Mouse (Mus musculus) CD4-positive, CD25-positive, alpha-beta regulatory T cell, adult 4 months (primary cell): ENCODE measurements around the gene Ptpdc1. TPM values are rescaled to one million over a fixed set of nuclear protein-coding genes. Genes with fewer than 3 reads are reported as not detected.

ENCODE experiments used
- ATAC-seq: one replicate; pipeline ENCODE4 v1.8.0; 2017
- polyA plus RNA-seq, 2 experiments: library from polyadenylated mRNA; unstranded; fragments of 100-300 nt; shearing (Covaris generic); gene quantifications; one replicate each; pipeline ENCODE4 v1.2.1; 2017

Gene Ptpdc1
- 1 to 10 TPM in 1 of 2 experiments, under 1 TPM in 1; 0.79 to 1.6 TPM for polyA plus RNA-seq

DNA sequence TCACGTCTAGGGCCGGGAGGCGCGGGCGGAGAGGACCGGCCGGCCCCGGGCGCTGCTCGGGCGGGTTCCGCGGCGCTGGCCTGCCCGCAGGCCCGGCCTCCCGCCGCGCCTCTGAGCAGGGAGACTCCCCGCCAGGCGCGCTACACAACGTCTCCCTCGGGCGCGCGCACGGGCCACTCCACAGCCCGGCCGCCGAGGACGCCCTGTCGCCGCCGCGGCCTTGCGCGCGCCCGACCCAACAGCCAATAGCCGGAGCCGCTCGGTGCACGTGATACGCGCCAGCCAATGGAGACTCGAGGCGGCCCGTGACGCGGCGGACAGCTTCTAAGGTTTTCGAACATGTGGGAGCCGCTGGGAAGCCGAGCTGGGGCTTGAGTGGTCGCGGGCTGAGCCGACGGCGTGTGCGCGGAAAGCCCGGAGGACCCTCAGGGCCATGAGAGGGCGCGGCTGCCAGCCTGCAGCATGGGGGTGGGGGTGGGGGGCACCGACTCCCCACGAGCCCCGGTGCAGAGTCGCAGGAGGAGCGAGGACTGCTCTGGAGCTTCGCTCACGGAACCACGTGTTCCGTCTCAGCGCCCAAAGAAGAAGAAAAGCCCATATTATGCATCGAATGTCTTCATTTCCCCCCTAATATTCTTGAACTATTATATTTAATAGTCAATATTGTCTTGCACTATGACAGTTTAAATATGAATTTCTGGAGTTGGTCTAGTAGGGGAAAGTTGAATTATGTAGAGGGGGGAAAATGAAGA is at the start of gene Ptpdc1:
TSS of gene Ptpdc1 (minus strand) at position 232 of the 752 bp plus-strand sequence.
- ATAC-seq, result peak; percentile 99

DNA sequence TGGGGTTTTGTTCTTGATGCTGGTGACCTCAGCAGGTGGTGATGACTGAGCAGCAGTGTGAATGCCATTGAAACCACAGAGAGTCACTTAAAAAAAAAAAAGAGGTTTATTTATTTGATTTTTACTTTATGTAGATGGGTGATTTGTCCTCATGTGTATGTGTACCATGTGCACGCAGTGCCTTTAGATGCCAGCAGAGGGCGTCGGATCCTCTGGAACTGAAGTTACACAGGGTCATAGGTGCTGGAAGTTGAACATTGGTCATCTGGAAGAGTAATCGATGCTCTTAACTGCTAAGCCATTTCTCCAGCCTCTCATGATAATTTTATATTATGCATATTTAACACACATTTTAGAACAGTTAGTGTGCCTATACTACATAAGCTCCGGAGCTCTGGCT is 49.1 kb upstream of the Ptpdc1 start:
- ATAC-seq, result no peak

DNA sequence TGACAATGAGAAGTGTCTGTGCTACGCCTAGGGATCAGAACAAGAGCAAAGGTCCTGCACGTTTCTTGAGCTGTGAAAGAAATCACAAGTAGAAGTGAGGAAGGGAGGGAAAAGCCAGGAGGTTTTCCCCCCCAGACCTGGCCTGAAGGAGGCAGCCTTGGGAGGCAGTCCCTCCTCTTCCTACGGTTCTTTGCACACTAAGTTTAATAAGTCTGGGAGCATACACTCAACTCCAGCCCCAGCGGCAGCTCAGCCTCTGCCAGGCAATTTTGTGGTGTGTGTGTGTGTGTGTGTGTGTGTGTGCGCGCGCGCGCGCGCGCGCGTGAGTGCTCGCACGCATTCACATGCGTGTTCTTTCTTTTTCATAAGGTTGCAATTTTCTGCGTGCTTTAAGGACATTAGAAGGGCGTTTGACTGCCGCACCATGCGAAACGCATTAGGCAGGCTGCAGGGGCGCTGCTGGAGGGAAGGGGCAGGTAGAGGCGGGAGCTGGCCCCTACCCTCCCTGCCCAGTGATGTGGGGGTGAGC is 46.9 kb upstream of the Ptpdc1 start:
- ATAC-seq, result no peak

DNA sequence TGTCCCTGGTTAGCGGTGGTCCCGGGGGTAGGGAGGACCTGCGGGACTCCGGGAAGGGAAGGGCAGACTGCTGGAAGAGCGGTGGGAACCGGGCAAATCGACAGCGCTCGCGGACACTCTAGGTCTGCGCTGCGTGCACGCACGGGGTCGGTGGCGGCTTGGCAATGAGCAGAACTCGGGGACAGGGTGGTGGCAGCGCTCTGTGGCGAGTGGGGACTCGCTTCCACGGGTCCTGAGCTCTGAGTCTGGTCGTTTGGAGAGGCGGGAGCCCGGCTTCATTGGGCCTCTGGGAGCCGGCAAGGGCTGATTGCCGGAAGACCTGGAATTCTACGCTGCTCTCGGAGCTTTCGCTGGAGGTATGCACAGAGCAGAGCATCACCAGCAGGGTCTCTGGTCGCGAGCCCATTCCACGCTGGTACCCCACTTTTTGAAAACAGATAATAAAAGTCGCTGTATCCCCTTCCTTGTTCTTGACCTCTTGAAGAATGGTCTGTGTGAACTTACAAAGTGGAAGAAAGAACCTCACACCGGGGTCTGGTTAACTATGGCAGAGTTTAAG is 43.6 kb upstream of the Ptpdc1 start:
- no peak for ATAC-seq

DNA sequence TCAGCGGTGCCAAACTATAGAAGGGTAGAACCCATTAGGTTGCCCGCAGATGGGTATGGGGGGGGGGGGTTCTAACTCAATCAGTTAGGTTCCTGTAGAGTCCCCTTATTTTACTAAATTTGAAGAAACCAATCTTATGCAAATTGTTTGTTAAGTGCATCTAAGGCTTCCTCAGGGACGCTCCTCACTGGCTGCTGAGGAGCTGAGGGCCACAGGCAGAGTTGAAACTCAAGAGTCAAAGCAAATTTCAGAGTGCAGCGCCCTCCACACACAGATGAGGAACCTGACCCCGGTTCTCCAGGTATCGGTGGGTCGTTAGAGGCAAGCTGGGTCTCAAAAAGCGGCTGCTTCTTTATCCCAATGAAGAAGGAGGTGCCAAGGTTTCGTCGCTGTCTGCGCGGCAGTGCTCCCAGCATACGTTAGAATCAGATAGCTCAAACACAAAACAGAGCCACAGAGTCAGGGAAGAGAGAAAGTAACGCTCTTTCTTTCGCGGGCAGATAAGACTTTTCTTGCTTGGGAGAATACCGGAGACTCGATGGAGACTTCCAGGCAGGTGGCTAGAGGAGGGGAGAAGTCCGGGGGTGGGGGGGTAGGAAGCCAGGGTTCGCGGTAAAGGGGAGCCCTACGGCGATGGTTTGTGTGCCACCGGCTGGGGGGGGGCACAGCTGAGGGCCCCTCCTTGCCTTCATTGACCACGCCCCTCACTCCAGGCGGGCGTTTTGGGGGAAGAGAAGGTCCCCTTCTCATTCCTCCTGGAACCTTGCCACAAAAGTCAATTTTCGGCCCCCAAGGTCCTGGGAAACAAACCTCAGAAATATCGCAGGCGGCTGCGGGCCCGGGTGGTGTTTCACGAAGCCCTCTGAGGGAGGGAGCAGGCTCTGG is 42.9 kb upstream of the Ptpdc1 start:
- no peak for ATAC-seq

DNA sequence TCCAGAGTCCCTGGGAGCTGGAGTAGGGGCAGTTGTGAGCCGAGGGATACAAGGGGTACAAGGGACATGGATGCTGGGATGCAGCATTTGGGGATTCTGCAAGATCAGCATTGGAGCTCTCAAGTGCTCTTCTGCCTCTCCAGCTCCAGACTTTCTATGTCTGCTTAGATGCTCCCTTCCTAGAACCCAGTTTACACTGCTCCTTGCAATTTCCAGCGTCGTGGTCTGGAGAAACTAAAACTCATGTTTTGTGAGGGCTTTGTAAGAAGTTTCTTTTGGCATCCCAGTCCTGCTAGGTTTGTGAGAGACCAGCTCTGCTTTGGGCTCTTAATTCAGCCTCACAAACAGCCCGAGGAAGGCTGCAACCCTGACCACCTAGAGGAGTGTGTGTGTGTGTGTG is 42.0 kb upstream of the Ptpdc1 start:
- ATAC-seq, result no peak

DNA sequence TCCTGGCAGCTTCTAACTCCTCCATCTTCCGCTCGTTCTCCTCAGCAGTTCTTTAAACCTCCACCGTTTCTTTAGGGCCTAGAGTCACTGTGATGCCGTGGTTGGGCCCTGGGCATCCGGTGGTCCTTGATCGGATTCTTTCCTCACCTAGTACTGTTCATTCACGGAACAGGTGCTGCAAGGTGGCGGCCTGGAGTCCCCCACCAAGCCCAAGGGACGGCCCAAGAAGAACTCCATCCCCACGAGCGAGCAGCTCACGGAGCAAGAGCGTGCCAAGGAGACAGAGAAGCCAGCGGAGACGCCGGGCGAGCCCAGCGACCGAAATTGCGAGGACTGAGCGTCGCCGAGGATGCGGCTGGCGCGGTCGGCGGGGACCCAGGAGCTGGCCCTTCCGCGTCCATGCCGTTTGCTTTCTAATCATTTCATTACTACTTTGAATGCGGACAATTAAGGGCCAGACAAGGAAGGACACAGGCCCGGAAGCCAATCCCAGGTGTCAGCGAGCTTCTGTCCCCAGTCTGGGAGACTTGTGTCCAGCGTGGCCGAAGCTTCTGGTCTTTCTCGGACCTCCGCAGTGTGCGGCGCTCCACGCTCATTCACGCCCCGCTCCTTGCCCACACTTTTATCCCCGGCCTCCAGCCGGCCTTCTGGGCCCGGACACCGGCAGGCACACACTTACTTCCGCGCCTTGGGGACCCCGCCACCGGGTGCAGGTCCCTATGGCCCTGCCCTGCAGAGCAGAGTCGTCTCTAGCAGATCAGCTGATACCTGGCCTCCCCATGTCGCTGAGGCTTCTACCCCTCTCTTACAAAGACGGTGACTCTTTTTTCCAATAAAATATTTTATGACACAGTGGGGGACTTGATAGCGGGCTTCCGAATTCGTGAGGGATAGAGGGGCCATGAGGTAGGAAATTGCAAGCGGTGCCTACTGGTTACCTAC is 40.5 kb upstream of the Ptpdc1 start:
- no peak for ATAC-seq

DNA sequence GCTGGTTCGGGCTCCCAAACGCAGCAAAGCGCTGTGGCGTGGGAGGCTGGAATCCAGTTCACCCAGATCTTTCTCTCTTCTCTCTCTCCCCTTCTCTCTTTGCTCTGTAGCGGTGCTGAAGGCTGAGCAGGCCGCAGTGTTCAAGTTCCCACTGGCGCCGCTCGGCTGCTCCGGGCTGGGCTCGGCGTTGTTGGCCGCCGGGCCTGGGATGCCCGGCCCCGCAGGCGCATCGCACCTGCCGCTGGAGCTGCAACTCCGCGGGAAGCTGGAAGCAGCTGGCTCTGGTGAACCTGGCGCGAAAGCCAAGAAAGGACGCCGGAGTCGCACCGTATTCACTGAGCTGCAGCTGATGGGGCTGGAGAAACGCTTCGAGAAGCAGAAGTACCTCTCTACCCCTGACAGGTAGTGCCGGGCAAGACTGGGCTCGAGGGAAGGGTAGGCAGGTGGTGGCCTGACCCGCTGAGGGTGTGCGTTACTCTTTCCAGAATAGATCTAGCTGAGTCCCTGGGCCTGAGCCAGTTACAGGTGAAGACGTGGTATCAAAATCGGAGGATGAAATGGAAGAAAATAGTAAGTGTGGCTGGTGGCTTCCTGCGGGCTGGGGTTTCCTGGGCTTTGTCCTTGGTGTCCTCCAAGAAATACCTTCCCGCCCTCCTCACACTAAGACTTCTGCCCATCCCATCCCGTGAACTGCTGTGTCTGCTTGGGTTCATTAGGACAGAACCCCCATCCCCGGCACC is 39.6 kb upstream of the Ptpdc1 start:
- no peak for ATAC-seq

DNA sequence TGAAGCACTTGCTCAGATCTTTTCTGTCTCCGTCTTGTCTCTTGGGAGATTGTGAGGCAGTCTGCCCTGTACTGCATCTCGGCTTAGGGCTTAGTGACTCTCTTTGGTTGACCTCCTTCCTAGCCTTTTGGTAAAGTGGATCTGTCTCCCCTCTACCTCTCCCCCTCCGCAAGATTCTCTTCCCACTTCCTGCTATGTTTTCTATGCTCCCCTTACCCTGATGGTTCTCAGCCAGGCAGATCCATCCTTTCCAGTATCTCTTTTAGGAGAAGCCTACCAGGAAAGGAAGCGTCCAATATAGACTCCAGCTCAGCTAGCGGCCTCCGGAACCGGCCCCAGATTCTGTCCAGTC is 38.5 kb upstream of the Ptpdc1 start:
- ATAC-seq, result no peak

DNA sequence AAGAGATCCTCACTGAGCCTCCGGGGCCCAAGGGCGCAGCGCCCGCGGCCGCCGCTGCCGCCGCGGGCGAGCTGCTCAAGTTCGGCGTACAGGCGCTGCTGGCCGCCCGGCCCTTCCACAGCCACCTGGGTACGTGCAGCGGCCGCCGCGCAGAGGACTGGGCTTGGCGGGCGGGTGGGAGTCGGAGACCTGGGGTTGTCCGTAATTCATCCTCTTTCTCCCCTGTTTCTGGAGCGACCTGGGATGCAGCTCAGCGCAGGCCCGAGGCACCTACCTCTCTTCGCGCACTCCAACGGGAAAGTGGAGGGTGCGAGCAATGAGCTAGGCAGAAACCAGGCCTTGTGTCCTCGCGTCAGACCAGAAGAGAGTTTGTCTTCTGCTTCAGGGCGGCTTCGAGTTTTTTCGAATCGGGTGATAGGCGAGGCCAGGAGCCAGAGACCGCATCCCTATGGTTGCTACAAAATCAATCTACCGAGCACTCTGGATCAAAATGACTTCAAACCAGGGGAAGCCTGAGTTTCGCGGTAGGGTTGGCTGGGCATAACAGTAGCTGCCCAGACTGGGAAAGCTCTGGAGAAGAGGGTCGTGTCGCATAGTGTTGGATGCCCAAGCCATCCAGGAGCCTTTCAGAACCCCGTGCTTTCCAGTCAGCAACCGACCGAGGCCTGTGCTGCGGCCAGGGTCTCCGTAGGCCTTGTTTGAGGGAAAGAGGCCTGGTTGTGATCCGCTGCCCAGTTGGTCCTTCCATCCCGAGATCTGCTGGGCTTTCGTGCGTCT is 37.9 kb upstream of the Ptpdc1 start:
- no peak for ATAC-seq

DNA sequence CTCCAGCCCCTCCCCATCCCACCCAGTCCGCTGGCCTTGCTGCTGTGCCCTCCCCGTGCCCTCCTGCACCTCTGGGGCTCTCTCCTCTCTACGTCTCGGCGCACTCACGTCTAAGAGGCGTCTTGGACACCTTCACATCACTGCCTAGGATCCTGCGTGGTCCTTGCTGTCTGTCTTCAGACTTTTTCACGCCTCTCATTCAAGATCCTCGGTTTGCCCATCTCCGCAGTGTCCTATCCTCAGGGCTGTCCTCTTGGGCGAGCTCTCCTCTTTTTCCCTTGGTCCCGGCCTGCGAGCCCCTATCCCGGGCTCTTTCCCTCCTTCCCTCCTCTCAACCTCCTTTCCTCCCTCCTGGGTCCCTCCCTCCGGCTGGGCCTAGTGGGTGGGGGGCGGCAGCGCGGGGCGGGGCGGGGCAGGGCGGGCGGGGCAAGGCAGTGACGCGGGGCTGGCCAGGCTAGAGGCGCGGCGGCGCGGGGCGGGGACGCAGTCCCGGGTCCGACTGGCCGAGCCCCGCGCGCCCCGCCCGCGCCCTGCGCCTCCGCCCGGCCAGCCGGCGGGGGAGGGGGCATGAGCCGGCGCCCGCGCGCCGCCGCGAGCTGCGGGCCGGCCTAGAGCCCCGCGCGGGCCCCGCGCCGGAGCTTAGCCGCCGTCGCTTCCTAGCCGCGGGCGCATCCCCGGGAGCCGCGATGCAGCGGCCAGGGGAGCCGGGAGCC is 37.1 kb upstream of the Ptpdc1 start, which contains the start of gene Barx1:
TSS of gene Barx1 (plus strand) at position 568 of the 713 bp plus-strand sequence.
- no peak for ATAC-seq

DNA sequence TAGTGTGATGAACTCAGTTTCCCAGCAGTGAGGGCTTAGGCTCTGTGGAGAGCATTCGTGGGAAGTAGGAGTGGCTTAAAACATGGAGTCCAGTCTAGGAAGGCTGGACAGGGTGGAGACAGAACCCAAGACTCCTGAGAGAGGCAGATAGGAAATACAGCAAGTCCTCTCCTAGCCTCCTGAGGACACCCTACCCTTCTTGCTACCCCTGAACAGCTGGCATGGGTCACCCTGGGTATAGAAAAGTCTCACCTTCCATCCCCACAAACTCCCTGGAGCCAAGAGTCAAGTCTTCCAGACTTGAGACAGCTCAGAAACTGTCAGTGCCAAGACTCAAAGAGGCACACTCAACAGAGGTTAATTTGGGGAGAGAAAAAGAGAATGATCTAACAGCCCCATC is 36.1 kb upstream of the Ptpdc1 start:
- no peak for ATAC-seq

DNA sequence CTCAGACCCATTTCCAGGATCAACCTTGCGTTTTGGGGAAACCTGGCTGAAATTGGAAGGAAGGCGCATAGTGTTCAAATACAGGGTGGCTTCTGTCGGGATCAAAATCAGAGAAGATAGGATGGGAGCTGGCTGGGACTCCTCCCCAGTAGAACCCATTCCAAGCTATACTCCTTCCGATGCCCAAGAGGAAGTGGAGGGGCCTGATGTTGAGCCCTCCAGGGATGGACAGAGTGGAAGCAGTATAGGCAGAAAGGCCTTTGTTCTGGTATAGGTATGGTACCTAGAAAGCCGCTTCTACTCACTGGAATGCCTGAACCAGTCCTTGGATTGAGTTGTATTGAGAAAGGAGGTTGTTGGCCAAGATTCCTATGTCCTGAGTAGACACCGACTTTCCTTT is 35.3 kb upstream of the Ptpdc1 start:
- no peak for ATAC-seq

DNA sequence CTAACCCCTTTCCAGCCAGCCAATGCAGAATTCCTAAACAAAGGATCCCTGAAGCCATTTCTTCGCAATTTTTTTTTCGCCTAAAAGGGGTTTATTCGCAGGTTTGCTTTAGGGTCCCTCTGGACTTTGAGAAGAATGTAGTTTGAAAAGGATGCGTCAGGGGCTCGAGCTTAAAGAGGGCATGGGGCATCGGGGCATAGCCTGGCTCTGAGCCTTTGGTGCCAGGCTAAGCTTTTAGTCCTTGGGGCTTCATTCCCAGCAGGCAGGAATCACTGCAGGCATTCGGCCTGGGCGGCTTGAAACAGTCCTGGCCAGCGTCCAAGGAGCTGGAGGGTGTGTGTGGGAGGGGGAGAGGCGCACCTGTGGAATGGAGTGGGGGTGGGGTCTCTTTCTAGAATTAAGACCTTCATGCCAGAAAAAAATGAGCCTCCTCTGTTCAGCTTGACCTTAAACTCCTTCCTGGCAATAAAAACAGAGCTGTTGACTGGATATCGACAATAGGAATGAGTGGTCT is 34.8 kb upstream of the Ptpdc1 start:
- no peak for ATAC-seq

DNA sequence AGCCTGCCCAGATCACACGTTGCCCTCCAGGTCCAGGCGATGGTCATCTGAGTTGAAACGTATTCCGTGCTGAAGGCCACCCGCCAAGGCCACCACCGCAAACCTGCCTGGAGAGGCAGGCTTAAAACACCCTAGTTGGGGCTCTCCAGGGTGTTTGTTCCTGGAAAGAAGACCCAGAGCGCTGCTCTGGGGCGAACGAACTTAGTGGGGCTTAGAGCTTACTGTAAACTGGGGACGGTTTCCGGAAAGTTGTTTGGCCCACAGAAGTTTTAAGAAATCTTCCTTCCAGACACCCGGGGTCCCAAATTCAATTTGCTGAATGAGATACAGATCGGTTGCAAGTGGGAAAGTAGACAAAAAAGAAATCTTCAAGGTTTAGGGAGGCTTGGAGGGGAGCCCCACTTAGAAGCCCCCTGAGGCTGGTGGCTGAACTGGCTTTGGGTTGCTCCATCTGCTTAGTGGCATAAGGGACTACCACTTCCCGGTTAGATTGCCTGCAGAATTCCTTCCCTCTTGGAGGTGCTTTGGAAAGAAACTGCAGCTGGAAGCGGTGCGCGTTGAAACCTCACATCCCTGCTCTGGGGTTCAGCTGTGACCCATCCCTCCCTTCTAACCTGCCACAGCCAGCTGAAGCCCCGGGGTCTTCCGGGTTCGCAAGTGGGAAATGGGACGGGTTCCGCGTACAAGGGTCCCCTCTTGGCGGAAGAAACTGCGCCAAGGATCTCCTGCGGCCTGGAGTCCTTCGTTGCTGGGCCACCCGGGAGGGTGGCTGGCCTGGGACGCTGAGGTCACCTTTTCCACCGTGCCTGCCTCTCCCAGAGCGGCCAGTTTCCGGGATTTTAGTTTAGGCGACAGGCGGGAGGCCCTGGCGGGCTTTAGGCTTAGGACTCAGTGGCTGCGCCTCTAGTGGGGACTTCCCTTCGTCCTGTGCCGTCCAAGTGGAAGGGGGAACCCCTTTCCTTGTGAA is 34.1 kb upstream of the Ptpdc1 start:
- ATAC-seq, result no peak

DNA sequence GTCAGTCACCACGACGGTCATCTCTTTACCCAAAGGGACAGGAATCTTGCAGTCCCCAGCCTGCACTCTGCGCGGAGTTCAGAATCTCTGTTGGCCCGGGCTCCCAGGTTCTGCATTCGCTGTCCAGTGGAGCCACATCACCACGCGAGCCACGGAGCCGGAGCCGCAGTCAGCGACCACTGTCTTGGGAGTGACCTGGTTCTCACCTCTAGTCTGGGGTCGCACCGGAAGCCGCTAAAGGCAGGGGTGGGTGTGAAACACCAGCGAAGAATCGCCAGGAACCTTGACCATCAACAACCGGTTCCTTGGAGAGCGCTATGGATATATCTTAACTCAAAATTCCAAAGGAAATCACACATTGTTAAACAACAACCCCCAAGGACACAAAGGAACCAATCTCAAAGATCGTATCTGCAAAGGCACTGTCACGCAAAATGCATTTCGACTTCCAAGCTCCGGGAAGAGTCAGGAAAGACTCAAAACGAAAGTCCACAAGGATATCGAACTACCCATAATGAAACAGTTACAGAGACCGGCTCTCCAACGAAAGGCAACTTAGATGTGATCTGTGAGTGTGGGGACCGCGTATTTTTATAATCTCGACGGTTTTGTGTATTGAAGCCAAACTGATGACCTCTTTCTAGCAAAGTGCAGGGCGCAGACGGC is 33.3 kb upstream of the Ptpdc1 start:
- ATAC-seq, result no peak

DNA sequence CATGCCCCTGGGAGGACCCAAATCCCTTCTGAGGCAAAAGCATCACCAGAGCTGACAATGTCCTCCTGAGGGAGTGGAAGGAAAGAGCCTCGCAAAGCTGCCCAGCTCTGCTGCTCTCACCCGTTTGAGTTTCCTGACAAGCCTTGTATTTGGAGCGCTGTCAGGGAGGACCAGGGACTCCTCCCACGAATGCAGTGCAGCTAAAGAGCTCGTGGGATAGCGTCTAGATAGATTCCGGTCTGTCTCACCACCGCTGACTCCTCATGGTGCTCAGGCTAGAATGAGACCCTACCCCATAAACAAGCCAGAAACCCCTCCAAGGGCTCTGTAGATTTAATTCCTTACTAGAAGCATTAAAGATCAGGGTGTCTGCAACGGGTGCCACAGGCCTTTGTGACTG is 32.3 kb upstream of the Ptpdc1 start:
- ATAC-seq, result no peak

DNA sequence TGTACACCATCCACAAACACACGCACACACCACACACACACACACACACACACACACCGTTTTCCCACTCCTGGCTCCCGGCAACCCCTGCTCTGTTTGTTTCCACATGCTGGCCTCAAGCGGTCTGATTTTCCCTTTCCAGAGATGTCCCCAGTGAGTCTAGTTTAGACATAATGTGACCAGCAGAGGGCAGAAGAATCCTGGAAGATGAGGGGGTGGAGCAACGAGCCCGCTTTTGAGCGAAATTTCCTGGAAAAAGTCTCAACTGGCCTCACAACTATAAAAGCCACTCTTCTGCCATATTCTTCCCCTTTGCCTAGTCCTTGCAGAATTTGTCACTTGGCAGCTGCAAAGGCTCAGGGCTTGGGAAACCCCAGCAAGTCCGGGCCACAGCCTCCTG is 30.2 kb upstream of the Ptpdc1 start:
- no peak for ATAC-seq
